Comparison of ENCODE assay signal across 19 mouse cellular contexts in genomic region chr1:119031185-119031584, GRCm38 (mm10). TPM values are rescaled to one million over a fixed set of nuclear protein-coding genes. Genes with fewer than 3 reads are reported as not detected.
DNase-seq lines count a peak whose midpoint lies in the region; ATAC-seq and TF ChIP-seq lines count a peak whose summit lies in the region.
"Had no signal": no experiment of that assay in that cellular context is flagged by ENCODE, and none has a peak within 500 bp of the region (broad histone marks: within the 10 kb centered on the region; RNA-seq: fewer than 3 reads in every experiment).

No protein-coding gene starts in this region.

- no peak overlapping the region for H3K4me2 ChIP-seq in kidney, embryonic 14.5 days (replicated peaks; ENCODE audit: low read depth, low read length)
- no peak overlapping the region for H3K4me2 ChIP-seq in liver, postnatal 0 days (ENCODE audit: low read depth, low read length)
- H3K4me2 ChIP-seq in stomach, postnatal 0 days (replicated peaks; ENCODE audit: low read depth) = no peak overlapping the region
- H3K4me2 ChIP-seq: heart, embryonic 11.5 days; lung, embryonic 14.5 days had no signal

- no peak overlapping the region for H3K4me3 ChIP-seq in gastrocnemius, adult 2 months
- no peak overlapping the region for H3K4me3 ChIP-seq in kidney, embryonic 14.5 days (ENCODE audit: low read length)
- no peak overlapping the region for H3K4me3 ChIP-seq in liver, postnatal 0 days (ENCODE audit: low read depth, low read length)
- H3K4me3 ChIP-seq in stomach, postnatal 0 days (ENCODE audit: low read depth, low read length) = no peak overlapping the region
- H3K4me3 ChIP-seq: erythroblast, embryonic 14.5 days had no signal

- intact Hi-C loops in gastrocnemius, adult 2 months (cut with DNase I) = no loop called here

- 66% methylated on average over 6 of the region's 6 CpGs for WGBS in kidney, embryonic 14.5 days
- 38% methylated on average over 6 of the region's 6 CpGs for WGBS in liver, postnatal 0 days (ENCODE audit: insufficient replicate concordance)
- 65% methylated on average over 6 of the region's 6 CpGs for WGBS in stomach, postnatal 0 days

- no peaks in the 10 kb centered on the region for H3K27me3 ChIP-seq in kidney, embryonic 14.5 days (ENCODE audit: control insufficient read depth, insufficient read depth, low read length)
- H3K27me3 ChIP-seq in liver, postnatal 0 days (ENCODE audit: insufficient read depth, low read length) = no peaks in the 10 kb centered on the region
- H3K27me3 ChIP-seq in stomach, postnatal 0 days (ENCODE audit: control insufficient read depth, insufficient read depth, low read length) = no peaks in the 10 kb centered on the region

- peak; percentile 61 for DNase-seq in gastrocnemius, adult 2 months
- DNase-seq in gastrocnemius, postnatal 10 days = no peak
- peak; percentile 14 to 73 for DNase-seq in kidney, postnatal 25 days
- peak; percentile 37 for DNase-seq in adrenal gland, postnatal 25 days
- DNase-seq in liver, postnatal 0 days = peak; percentile 65
- no peak for DNase-seq in ovary, postnatal 36 days (ENCODE audit: low spot score)
- no peak for DNase-seq in stomach, postnatal 0 days (ENCODE audit: low spot score)
- DNase-seq: cerebellum, adult 2 months; kidney, adult 9 months; left cerebral cortex, postnatal 4 days; lung, embryonic 14.5 days; right cerebral cortex, postnatal 14 days had no signal

- no peak for TF ChIP-seq EP300 in liver, postnatal 0 days (IDR thresholded peaks at IDR 0.05; ENCODE audit: low read depth)
- no peak for TF ChIP-seq EP300 in stomach, postnatal 0 days (optimal IDR thresholded peaks at IDR 0.05)

- TF ChIP-seq CTCF in gastrocnemius, adult 2 months (IDR thresholded peaks at IDR 0.05) = no peak
- TF ChIP-seq CTCF in liver, postnatal 0 days (IDR thresholded peaks at IDR 0.05; ENCODE audit: low read depth) = no peak
- no peak for TF ChIP-seq CTCF in stomach, postnatal 0 days (IDR thresholded peaks at IDR 0.05; ENCODE audit: low read depth)

- peaks cover 37% of the 10 kb centered on the region for H3K4me1 ChIP-seq in kidney, embryonic 14.5 days (ENCODE audit: control insufficient read depth, insufficient read depth, low read length)
- H3K4me1 ChIP-seq in liver, postnatal 0 days (ENCODE audit: insufficient read depth) = peaks cover 4% of the 10 kb centered on the region; the same call in 1 of the 2 replicates
- peaks cover 11% of the 10 kb centered on the region; the same call in 1 of the 2 replicates for H3K4me1 ChIP-seq in stomach, postnatal 0 days (replicated peaks; ENCODE audit: control insufficient read depth, insufficient read depth)

- peak overlapping the region; percentile 40; the same call in 1 of the 2 replicates for H3K27ac ChIP-seq in gastrocnemius, adult 2 months
- H3K27ac ChIP-seq in kidney, embryonic 14.5 days (ENCODE audit: low read depth, low read length) = no peak overlapping the region
- H3K27ac ChIP-seq in liver, postnatal 0 days (ENCODE audit: low read depth) = no peak overlapping the region
- no peak overlapping the region for H3K27ac ChIP-seq in stomach, postnatal 0 days (replicated peaks)

- ATAC-seq in kidney, embryonic 14.5 days (ENCODE audit: low FRiP score, low TSS enrichment) = no peak
- ATAC-seq in liver, postnatal 0 days = peak; percentile 66; the same call in 1 of the 2 replicates
- no peak for ATAC-seq in stomach, postnatal 0 days (ENCODE audit: low FRiP score, low TSS enrichment)
- ATAC-seq: forebrain, embryonic 14.5 days had no signal

- H3K36me3 ChIP-seq in kidney, embryonic 14.5 days (ENCODE audit: control insufficient read depth, insufficient read depth, low read length) = no peaks in the 10 kb centered on the region
- H3K36me3 ChIP-seq in liver, postnatal 0 days (replicated peaks; ENCODE audit: insufficient read depth, low read length) = no peaks in the 10 kb centered on the region
- no peaks in the 10 kb centered on the region for H3K36me3 ChIP-seq in stomach, postnatal 0 days (ENCODE audit: control insufficient read depth, insufficient read depth, low read length)

- H3K9me3 ChIP-seq in kidney, embryonic 14.5 days (ENCODE audit: control insufficient read depth, low read length) = no peaks in the 10 kb centered on the region
- H3K9me3 ChIP-seq in liver, postnatal 0 days (ENCODE audit: low read length) = no peaks in the 10 kb centered on the region
- no peaks in the 10 kb centered on the region for H3K9me3 ChIP-seq in stomach, postnatal 0 days (ENCODE audit: control insufficient read depth, low read length)

- no peak overlapping the region for H3K9ac ChIP-seq in kidney, embryonic 14.5 days (ENCODE audit: low read depth, low read length)
- no peak overlapping the region for H3K9ac ChIP-seq in liver, postnatal 0 days (replicated peaks)
- no peak overlapping the region for H3K9ac ChIP-seq in stomach, postnatal 0 days (ENCODE audit: low read length)
- H3K9ac ChIP-seq: lung, embryonic 14.5 days had no signal

RNA-seq across cellular contexts. Expression of gene Gli2, which starts 22.2 kb away (rescaled TPM):
- total RNA-seq in gastrocnemius, adult 2 months (2021) = 1 to 10 TPM in 1 of 2 experiments, under 1 TPM in 1; 0.94 to 1.4 TPM
- total RNA-seq in gastrocnemius, postnatal 10 days (2021) = 1 to 10 TPM; 3.4 to 5.4 TPM
- polyA plus RNA-seq in kidney, embryonic 14.5 days (2014; fragmentation: Nextera tagmentation; extraction: Ambion mirVana) = 8.2 and 10.3 TPM in 2 replicates
- 0.76 and 0.79 TPM in 2 replicates for total RNA-seq in adrenal gland, postnatal 25 days (2021)
- polyA plus RNA-seq in liver, postnatal 0 days (2015; fragmentation: Nextera tagmentation; extraction: Ambion mirVana) = 0.27 and 0.28 TPM in 2 replicates
- polyA plus RNA-seq in stomach, postnatal 0 days (2015; fragmentation: Nextera tagmentation; extraction: Ambion mirVana) = 1.8 and 2.0 TPM in 2 replicates
- total RNA-seq: common myeloid progenitor, adult 5-6 weeks; hematopoietic stem cell, adult 5-6 weeks; megakaryocyte-erythroid progenitor cell, adult 5-6 weeks had no signal
- polyA plus RNA-seq: erythroblast, embryonic 14.5 days had no signal

Comparison
In these comparisons a context has a peak if more than half of its experiments do, and no peak if none do; other contexts are left out.
1. DNase-seq: peak in gastrocnemius, adult 2 months (single experiment), kidney, postnatal 25 days (2 of 2), adrenal gland, postnatal 25 days (single experiment) and liver, postnatal 0 days (single experiment); none in gastrocnemius, postnatal 10 days (single experiment), ovary, postnatal 36 days (single experiment) and stomach, postnatal 0 days (single experiment).